Mouse (Mus musculus) spleen, postnatal 14 days (tissue): ENCODE measurements around the gene Pola2.

Experiments used
- DNase-seq, 2 experiments: peaks; one replicate each; pipeline ENCODE4 v3.0.0; 2021 to 2022; ENCODE audit warnings: low spot score in 2 of 2

Pola2 gene

DNA sequence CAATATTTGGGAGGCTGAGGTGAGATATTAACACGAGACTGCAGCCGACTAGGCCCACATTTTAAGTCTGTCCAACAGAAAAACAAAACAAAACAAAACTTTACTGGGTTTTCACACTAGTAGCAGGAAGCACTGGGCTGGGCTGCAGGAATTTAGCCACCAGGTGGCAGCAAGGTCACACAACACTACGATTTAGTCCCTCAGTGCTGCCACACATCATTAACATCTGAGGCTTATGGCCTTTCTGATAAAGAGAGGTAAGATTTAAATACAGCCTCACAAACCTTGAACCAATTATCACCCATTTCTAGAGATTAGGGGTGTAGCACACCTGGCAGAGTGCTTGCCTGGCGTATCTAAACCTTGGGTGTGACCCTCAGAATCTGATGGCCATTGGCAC, 1.3 kb upstream of the Pola2 start:
- peak; percentile 62 to 78 for DNase-seq

DNA sequence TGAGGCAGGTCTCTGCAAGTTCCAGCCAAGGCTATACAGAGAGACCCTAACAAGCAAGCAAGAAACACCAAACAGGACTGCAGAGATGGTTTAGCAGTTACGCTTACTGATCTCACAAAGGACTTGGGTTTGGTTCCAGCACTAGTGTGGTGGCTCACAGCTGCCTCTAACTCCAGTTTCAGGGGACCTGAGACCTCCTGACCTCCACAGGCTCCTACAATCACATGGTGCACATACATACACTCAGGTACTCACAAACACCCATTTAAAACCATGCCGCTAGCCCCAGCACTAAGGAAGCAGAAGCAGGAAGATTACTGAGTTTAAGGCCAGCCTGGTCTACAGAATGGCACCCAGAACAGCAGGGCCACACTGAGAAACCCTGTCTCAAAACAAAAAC, 802 bp upstream of the Pola2 start:
- no peak for DNase-seq

DNA sequence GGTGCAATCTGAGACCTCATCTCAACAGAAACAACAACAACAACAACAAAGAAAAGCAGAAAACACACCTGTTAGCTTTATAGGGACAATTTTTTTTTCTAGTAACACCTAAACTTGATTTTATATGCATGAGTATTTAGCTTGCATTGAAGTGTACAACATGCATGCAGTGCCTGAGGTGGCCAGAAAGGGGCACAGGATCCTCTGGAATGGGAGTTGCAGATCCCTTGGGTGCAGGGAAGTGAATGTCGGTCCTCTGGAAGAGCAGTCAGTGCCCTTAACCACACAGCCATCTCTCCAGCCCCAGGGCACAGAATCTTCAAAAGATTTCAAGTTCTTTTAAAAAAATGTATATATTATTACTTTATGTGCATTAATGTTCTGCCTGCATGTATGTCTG, 1.4 kb downstream of the Pola2 start:
- no peak for DNase-seq

DNA sequence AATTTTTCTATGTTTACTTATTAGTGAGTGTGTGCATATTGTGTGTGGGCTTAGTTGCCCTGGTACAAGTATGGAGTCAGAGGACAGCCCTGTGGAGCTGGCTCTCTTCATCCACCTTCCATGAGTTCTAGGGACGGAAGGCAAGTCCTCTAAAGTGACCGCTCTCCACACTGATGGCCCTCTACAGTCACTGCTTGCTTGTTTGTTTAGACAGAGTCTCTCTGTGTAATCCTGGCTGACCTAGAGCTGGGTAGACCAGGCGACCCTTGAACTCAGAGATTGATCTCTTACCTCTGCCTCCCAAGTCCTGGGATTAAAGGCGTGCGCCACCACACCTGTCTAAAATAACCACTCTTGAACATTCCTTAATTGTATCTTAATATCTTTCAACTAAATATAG, 6.6 kb downstream of the Pola2 start:
- DNase-seq, result no peak

DNA sequence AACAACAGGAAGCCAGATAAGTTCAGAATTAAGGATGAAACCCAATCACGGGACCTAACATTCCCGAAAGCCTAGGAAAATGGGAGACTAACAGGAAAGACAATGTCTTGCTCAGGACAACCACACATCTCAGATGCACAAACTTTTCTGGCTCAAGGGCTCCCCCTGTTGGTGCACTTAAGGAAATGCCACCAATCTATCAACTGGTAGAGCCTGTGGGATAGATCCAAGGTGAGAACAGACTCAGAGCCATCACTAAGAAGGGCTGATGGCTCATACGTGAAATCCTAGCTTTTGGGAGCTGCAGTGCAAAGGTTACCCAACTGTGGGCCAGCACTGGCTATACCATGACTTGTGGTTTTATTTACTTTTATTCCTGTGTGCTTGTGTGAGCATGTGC, 7.3 kb downstream of the Pola2 start:
- DNase-seq, result peak; percentile 46 to 69

DNA sequence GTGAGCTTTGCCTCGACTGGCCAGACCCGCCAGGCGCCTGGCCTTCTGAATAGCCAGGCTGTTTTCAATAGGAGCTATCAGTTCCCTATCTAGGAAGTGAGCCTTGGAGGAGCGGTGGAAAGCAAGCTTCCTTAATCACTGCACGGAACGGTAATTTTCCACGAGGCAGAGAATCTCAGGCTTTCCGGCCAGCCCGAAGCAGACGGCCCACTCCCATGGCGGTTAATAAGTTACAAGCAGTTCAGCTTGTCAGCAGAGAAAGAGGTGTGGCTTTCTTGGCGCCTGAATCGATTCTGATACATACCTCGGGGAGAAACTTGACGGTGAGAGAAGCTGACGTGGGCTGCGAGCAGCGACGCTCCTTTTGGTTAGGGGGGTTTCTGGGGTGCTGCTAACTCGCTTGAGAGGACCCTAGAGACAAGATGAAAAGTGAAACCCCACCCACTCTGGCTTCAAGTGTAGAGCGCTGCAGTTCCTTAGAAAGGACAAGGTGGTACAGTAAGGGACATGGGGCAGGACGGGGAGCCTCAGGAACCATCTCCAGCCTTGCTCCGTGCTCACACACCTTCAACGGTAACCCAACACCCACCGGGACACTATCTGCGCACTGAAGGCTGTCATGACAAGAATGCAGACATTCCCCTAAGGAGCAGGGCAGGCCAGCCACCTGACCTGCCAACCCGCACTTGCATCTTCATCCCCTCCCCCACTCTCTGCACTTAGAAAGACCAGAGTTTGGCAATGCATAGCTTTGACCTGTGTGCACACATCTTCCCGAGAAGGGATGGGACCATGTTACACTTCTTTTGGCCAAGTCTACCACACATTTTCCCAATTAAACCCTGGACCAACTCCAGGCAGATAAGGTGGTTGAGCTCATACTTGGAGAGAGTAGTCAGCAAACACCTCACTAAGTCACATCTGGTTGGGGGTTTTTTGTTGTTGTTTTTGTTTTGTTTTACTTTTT, 8.0 kb downstream of the Pola2 start:
- no peak for DNase-seq

DNA sequence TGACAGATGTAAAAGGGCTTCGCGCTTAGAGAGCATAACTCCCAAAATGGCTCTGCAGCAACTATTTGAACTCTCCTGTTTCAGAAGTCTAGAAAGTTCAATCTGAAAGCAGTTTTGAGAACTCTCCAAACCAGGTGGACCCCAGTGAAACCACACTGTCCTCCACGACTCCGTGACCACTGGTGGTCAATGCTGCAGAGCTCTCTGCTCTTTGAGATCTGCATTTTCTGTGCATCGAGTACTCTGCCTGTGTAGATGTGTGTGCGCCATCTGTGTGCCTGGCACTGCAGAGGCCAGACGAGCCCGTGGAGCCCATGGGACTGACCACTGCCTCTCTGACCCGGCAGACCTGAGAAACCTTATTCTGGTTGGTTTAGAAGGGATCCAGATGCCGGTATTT, 9.1 kb downstream of the Pola2 start:
- no peak for DNase-seq

DNA sequence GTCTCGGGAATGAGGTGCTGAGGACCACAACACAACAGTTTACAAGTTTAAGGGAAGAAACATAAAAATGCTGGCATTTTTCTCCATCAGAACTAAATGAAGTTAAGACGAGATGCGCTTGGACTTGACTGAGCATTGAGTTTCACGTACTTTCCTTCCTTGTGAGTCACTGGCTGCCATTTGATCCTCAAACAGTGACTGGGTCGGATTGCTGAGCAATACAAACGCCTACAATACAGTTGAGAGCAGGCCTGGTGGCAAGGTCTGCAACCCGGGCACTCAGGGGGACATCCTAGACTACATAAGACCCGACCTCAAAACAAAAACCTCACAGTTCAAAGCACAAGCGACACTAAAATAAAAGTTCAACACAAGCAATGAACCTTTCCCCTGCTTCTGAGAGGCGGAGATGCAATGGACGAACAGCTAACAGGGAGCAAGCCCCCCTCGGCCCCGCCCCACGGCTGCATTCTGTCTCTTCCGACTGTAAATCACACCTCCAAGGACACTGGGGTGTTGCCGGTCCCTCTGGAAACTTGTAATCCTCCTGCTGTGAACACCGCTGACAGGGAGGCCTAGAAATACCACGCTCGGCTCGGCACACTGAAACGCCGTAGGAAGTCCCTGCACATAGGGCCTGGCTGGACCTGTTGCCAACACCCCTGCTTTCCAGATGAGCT, 9.8 kb downstream of the Pola2 start:
- DNase-seq, result no peak

DNA sequence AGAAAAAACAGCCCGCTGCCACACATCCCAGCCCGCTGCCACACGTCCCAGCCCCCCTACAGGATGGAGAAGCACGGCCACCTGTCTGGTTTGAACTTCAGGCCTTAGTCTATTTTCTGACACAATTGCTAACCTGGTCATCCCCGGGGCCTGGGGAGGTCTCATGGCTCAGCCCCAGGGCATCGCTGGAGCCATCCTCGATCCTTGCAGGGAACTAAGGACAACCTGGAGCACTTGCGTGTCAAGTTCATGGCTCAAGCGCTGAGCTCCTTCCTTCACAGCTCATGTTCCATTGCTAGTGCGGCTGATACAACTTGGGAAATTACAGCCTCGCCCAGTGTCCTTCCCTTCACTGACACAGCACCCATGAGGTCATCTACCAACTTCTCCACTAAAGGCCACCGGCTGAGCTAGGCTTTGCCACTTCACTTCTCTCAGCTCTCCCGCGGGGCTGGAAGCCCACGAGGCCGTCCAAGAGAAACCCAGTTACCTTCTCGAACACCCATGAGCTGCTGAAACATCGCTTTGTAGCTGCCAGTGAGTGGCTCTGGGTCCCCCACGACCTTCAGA, 10.7 kb downstream of the Pola2 start:
- DNase-seq, result no peak

DNA sequence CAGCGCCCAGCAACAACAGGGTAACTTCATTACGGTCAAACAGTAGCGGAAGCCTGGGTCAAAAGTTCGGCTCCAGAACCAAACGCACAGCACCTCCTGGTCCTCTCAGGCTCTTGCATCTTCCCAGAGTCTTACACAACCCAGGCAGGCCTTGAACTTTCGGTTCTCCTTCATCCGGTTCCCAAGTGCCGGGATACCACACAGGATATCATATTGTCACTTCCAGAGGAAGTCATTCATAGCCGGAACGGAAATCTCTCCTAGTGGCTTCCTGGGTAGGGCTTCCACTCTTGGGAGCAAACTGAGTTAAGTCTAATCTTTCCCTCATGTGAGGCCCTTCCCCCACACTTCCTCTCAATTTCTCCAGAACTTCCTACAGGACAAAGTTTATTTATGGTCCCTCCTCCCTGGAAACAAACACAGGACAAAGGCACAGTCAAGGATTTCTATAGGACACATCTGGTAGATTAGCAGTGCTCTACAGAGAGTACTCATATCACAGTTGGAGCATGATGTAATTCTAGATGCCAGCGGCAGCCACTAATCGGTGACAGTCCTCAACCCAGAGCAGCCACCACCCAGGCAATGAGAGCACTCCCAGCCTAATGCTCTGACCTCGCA, 11.8 kb downstream of the Pola2 start:
- DNase-seq, result no peak

DNA sequence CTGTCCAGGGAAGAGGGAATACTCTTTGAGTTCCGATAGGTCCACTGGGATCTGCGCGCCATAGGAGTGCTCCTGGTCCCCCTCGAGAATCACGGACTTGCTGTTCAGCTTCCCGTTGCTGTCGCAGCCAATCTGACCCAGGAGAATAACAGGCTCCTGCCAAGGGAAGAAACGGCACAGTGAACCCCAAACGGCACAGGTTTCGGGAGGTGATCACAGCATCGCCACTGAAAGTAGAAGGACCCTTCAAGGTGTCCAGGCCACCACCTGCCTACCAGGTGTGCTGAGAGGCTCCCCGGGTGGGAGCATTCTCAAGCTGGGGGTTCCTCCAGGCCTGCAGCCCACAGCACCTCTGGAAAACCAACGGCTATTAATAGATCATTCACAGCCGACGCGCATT, 12.4 kb downstream of the Pola2 start:
- DNase-seq, result no peak

DNA sequence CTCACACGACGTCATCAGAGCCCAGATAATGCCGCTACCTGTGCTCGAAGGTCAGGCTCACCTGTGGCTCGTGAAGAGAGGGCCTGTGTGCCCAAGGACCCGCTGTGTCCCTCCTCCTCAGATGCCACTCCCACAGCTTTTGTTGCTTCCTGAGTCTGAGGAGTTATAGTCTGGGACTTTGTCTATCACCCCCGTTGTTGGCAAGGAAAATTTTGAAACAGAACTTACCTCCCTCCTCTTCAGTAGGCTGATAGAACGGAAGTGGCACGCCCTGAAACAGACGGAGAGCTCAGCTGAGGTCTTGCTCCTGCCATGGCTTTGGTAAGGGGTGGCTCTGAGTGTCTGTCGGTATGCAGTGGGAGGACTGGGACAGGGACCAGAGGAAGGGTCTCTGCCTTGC, 13.8 kb downstream of the Pola2 start:
- no peak for DNase-seq

DNA sequence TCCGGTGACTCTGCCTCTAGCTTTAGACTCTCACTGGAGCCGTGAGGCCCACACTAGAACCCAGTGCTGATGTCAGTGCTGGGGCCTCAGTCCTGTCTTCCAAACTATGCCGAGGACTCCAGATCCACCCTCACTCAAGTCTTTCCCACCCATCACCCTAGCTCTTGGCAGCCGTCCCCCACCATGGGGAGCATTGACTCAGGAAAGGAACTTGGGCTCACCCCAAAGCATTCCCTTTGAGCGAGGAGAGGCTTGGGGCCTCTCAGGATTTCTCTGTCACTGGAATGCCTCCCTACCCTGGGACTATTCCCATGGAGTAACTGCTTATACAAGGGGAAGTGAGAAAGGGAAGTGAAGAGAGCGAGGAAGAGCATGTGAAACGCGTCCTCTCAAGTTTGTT, 18.1 kb downstream of the Pola2 start:
- no peak for DNase-seq

DNA sequence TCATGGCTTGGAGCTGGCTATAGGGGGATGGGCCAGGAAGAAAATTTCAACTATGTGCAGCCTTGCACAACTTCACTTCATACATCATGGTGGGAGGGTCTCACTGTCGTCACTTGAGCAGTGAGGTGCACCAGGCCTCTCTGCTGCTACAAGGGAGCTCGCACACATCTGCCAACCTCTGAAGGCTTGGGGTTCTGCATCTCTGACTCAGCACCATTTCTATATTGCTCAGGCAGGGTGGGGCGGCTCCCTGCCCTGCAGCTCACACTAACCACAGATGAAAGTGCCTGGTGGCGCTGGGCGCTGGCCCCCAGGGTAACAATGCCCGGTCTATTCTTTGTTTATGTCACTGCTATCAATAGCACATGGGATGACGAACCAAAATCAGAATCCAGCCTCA, 19.0 kb downstream of the Pola2 start:
- DNase-seq, result no peak

DNA sequence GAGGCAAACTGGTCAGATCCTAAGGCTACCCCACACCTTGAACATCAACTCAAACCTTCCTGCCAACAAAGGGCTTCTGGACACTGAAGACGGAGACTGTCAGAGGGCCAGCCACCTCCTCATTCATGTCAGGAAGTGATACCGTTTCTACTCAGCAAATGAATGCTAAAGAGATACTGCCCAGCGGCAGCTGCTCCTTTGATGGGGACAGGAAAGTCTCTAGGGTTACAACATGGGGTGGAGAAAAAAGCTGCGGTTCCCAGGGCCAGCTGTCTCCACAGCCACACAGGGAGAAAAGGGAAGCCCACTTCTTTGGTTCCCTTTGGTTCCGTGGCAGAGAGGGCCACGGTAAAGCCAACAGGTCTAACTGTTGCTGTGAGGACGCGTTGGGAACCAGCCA, 19.9 kb downstream of the Pola2 start:
- no peak for DNase-seq

DNA sequence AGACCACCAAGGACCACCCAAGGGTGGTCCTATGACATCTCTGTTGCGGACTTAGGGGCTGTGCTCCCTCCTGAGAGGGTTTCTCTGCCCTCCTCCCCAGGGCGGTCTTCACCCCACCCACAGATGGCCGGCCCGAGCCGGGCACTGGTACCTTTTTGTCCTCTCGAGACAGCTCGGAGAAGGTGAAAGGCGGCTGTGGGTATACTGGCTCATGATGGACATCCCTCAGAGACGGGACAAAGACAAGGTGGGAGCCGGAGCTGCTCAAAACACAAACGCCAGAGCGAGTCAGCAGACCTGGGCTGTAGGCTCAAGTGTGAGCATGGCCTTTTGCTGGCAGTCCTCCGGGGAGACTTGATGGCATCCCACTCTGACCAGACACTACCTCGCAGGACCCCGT, 20.6 kb downstream of the Pola2 start:
- no peak for DNase-seq

DNA sequence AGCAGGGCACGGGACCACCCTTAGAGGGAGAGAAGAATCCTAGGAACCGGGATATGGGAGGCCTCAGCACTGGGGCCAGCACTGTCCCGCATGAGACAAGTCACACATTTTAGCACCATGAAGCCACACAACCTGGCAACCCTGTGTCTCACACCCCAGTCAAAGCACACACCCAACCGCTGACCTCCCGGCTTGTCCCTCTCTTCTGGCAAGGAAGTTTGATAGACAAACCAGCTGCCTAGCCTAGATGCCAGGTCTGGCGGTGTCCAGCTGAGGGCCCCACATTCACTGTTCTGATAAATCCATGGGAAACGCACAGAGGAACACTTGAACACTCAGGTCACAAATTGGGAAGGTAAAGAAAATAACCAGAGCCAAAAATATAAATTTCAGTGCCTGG, 21.4 kb downstream of the Pola2 start:
- DNase-seq, result no peak

DNA sequence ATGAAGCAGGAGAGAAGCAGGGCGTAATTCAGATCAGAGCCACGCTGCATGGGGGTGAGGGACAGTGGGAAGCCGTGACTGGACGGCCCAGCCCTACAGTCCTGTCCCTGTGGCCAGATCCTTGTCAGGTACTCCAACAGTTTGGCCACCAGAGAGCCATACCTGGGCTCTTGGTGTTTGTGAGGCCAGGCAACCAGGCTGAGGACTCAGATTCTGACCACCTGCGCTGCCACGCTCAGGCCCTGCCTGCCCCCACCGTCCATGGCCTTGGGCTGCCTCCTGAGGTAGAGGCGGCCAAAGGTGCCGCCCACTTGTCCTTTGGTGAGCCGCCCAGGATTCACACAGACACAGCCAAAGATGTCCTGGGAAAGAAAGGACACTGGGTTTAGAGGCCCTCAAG, 23.3 kb downstream of the Pola2 start:
- DNase-seq, result no peak

DNA sequence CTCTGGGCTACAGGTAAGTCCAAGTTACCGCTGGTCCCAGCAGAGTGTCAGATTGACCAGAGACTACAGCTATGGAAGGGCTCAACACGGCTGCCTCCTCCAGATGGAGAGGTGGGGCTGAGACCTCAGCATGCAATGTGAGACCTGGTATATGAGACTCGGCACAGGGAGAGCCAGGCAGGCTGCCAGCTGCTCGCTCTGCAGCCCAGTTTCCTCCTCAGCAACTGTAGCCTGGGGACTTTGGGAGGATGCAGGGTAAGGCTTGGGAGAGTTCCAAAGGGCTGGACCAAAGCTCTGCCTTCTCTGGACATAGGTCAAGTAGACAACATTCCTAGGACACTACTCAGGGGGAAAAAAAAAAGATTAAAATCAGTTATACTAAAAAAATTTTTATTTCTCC, 23.8 kb downstream of the Pola2 start:
- no peak for DNase-seq

DNA sequence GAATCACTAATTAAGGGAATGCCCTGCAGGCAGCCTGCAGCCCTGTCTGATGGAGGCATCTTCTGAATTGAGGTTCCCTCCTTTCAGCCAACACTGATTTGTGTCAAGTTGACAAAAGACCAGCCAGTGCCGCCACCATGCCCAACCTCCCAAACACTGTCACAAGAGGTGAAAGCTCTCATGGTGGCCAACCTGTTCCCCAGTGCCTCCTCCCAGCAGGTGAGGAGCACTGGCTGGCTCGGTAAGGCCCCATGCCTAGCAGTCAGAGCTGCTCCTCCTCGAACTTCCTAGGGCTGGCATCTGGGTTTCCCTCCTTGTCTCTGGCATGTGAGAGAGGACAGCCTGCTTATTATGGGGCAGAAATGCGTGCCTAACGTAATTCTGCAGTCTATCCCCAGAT, 24.3 kb downstream of the Pola2 start:
- no peak for DNase-seq

DNA sequence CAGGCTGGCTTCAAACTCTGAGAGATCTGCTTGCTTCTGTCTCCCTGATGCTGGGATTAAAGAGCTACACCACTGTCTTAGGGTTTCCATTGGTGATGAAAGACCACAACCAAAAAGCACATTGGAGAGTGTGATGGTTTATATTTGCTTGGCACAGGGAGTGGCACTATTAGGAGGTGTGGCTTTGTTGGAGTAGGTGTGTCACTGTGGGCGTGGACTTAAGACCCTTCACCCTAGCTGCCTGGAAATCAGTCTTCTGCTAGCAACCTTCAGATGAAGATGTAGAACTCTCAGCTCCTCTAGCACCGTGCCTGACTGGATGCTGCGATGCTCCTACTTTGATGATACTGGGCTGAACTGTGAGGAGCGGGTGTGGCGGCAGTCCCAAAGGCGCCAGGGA, 25.5 kb downstream of the Pola2 start:
- no peak for DNase-seq

DNA sequence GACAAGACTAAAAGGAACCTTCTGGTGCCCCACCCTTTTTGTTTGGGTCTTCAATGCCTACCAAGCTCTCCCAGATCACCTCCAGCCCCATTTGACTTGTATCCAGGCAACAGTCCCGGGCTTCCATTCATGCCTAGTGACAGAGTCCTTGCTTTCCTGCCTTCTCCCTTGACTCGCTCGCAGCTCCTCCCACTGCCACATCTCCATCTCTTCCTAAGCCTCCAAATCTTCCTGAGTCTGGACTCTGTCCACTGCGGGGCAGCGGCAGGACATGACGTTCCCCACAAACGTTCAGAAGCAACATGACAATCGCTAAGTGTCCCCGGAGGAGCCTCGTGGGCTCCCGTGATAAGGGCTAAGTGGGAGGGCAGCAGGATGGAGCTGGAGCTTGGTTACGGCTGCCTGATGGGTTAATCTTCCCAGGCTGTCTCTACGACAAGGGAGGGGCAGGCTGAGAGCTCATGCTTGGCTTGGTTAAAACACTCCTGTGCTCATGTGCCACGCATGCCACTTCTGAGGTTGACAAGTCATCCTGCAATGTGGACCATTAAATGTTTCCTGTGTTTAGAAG, 26.1 kb downstream of the Pola2 start:
- no peak for DNase-seq
